Mouse (Mus musculus) hindbrain, embryonic 13.5 days (tissue): ENCODE data around the gene Camkmt. TPM values are rescaled to one million over a fixed set of nuclear protein-coding genes. Genes with fewer than 3 reads are reported as not detected.

ENCODE experiments used
- ATAC-seq: fragments of 200-750 bp; cut with Nextera tagmentation; 2 replicates; pipeline ENCODE4 v1.8.0; 2017; ENCODE audit warnings: moderate TSS enrichment; ENCODE audit not compliant: low FRiP score
- H3K27ac ChIP-seq: fragments of 300-500 bp; sonication (generic); 2 replicates; pipeline ENCODE4 v1.5.1; 2015; ENCODE audit warnings: inconsistent platforms, mild to moderate bottlenecking, moderate library complexity
- H3K27me3 ChIP-seq: fragments of 300-500 bp; sonication (generic); 2 replicates; pipeline ENCODE4 v1.6.1; 2015; ENCODE audit warnings: mild to moderate bottlenecking, inconsistent platforms
- H3K36me3 ChIP-seq: fragments of 300-500 bp; sonication (generic); 2 replicates; pipeline ENCODE4 v1.6.1; 2015; ENCODE audit warnings: mild to moderate bottlenecking, inconsistent platforms
- H3K4me1 ChIP-seq: fragments of 300-500 bp; sonication (generic); replicated peaks from 2 replicates; pipeline ENCODE4 v1.6.1; 2015; ENCODE audit warnings: inconsistent platforms
- H3K4me2 ChIP-seq: fragments of 300-500 bp; sonication (generic); 2 replicates; pipeline ENCODE4 v1.6.1; 2015; ENCODE audit warnings: inconsistent platforms, mild to moderate bottlenecking, moderate library complexity
- H3K4me3 ChIP-seq: fragments of 300-500 bp; sonication (generic); 2 replicates; pipeline ENCODE4 v1.5.1; 2015; ENCODE audit warnings: mild to moderate bottlenecking, inconsistent platforms
- H3K9ac ChIP-seq: fragments of 300-500 bp; sonication (generic); 2 replicates; pipeline ENCODE4 v1.6.1; 2015; ENCODE audit warnings: mild to moderate bottlenecking, inconsistent platforms
- H3K9me3 ChIP-seq: fragments of 300-500 bp; sonication (generic); 2 replicates; pipeline ENCODE4 v1.6.1; 2016; ENCODE audit warnings: inconsistent platforms
- WGBS: fragments of 180-500 bp; shearing (Covaris S2); methylation state at CpG from one replicate; pipeline ENCODE4 v1.1.7; 2015; 5-methylcytosine and 5-hydroxymethylcytosine counted together
- polyA plus RNA-seq: library from polyadenylated mRNA; unstranded; fragments of >200 nt; fragmentation: Nextera tagmentation; extraction: Ambion mirVana; gene quantifications from 2 replicates; pipeline ENCODE4 v1.2.1, GENCODE M21; 2015

The Camkmt gene
- polyA plus RNA-seq, 1 experiment from 2014 or later = 18.3 TPM

DNA sequence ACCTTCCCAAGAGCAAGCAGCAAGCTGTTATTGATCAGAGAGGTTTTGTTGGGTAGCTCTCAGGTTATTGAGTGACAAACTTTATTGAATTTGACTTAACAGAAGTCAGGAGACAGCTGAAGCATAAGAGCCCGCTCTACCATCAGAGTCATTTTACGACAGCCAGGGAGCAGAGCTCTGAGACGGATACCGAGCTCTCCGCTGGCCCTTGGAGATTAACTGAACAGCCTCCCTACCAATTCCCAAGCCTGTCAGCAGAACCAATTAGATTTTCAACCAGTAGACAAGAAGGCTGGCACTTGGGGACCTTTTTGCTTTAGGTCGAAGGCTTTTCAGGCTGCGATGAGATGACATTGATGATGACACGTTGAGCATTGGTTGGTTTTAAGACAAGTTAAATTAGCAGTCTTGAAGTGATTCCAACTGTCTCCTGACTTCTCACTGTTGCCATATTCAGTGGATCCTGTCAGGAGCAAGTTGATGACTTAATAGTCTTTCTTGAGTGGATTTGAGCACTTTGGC, 229.5 kb downstream of the Camkmt start:
- Histone ChIP-seq H3K9ac (no peak overlapping the region), H3K36me3 (no peaks in the 10 kb centered on the region), H3K4me1 (no peaks in the 10 kb centered on the region), H3K4me3 (no peak overlapping the region), H3K4me2 (no peak overlapping the region), H3K27ac (no peak overlapping the region), H3K9me3 (no peaks in the 10 kb centered on the region), H3K27me3 (no peaks in the 10 kb centered on the region)
- WGBS = 72% methylated on average over 8 of the region's 8 CpGs
- ATAC-seq = no peak

DNA sequence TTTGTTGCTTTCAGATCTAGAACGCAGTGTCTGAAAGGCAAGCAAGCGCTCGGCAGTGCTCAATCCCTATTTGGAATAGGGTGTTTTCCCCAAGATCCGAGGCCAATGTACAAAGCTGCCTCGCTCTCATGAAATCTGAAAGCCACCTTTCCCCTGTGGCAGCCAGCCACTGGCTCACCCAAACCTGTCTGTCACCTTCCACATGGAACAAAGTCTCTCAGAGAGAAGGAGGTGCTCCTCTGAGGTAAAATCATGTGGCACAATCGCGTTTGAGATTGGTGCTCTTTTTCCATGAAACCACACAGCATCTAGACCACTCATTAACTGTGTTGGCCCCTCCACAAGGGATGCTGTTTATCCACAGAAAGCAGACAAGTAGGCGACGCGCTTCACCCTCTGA, 238.5 kb downstream of the Camkmt start:
- no peaks in the 10 kb centered on the region for H3K4me1 ChIP-seq
- H3K9ac ChIP-seq = no peak overlapping the region
- ATAC-seq = no peak
- WGBS = 93% methylated on average over 10 of the region's 10 CpGs
- no peaks in the 10 kb centered on the region for H3K9me3 ChIP-seq
- no peaks in the 10 kb centered on the region for H3K36me3 ChIP-seq
- no peak overlapping the region for H3K27ac ChIP-seq
- no peak overlapping the region for H3K4me2 ChIP-seq
- no peak overlapping the region for H3K4me3 ChIP-seq
- 0 out of 2 replicates have a peak, but pooled peaks cover 3% of the 10 kb centered on the region for H3K27me3 ChIP-seq

DNA sequence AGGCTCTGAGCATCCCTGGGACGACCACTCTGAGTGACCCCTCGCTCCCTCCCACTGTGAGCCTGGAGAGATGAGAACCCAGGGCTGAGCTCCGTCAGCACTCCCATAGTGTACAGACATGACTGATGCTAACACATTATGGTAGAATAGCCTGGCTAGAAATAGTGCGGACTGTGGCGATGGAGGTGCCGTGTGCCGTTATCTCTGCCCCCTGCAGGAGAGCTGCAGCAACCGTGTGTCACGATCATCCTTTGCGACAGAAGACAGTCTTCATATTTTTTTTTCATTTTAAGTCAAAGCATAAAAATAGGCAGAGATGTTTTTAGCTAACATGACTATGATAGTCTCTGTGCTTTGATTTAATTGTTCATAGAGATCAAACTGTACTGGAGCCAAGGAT, 245.1 kb downstream of the Camkmt start:
- H3K4me2 ChIP-seq = no peak overlapping the region
- no peak overlapping the region for H3K27ac ChIP-seq
- no peaks in the 10 kb centered on the region for H3K36me3 ChIP-seq
- no peaks in the 10 kb centered on the region for H3K4me1 ChIP-seq
- 75% methylated on average over 10 of the region's 10 CpGs for WGBS
- no peak overlapping the region for H3K4me3 ChIP-seq
- peaks cover 2% of the 10 kb centered on the region; the same call in 1 of the 2 replicates for H3K27me3 ChIP-seq
- H3K9ac ChIP-seq = no peak overlapping the region
- no peak for ATAC-seq
- H3K9me3 ChIP-seq = no peaks in the 10 kb centered on the region

DNA sequence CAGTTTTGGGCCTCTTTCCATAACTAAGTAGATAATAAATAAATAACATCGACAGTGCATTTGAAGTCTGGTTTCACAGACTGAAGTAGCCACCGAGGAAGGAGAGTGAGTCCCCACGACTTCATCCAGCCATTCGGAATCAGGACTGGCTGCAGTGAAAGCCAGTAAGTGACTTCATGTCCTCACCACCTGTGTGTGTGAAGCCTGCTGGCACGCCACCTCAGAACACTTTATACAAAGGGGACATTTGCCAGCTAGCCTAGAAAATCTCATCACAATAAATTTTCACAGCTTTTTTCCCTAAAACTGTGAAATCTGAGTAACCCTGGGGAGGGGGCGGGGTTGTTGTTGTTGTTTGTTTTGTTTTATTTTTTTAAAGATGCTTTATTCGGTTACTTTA, 247.3 kb downstream of the Camkmt start:
- no peak overlapping the region for H3K9ac ChIP-seq
- H3K27ac ChIP-seq = no peak overlapping the region
- H3K27me3 ChIP-seq = peaks cover 2% of the 10 kb centered on the region; the same call in 1 of the 2 replicates
- no peaks in the 10 kb centered on the region for H3K36me3 ChIP-seq
- no peak overlapping the region for H3K4me2 ChIP-seq
- no peak overlapping the region for H3K4me3 ChIP-seq
- peaks cover 7% of the 10 kb centered on the region for H3K4me1 ChIP-seq
- H3K9me3 ChIP-seq = no peaks in the 10 kb centered on the region
- WGBS = 87% methylated on average over 7 of the region's 7 CpGs
- ATAC-seq = no peak

DNA sequence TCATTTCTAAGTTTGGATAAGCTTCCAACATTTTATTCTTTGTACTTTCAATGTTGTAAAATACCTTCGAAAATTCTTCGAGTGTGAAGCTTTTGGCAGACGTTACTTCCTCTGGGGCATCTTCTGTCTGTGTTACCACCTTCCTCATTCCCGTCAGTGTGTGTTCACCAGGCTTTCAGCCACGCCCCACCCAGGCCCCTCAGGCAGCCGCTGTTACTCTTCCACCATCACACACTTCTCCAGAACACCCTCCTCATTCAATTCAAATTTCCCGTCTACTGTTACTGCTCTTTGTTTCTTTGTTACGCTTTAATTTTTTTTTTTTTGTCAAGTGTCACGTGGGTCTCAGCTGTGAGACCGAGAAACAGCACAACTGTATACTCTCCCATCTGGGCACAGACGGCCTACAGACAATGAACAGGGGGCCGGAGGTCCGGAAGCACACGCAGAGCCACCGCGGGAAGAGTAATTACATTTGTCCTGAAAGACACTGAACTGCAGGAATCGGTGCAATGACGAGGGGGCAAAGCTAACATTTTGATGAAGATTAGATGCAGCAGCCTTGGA, 250.9 kb downstream of the Camkmt start:
- H3K4me3 ChIP-seq = peak overlapping the region; percentile 10; the same call in 1 of the 2 replicates
- no peaks in the 10 kb centered on the region for H3K9me3 ChIP-seq
- peak overlapping the region; percentile 42 for H3K4me2 ChIP-seq
- peaks cover 2% of the 10 kb centered on the region; the same call in 1 of the 2 replicates for H3K27me3 ChIP-seq
- no peak for ATAC-seq
- no peak overlapping the region for H3K27ac ChIP-seq
- no peak overlapping the region for H3K9ac ChIP-seq
- 27% methylated on average over 18 of the region's 18 CpGs for WGBS
- H3K4me1 ChIP-seq = peaks cover 7% of the 10 kb centered on the region
- H3K36me3 ChIP-seq = no peaks in the 10 kb centered on the region

DNA sequence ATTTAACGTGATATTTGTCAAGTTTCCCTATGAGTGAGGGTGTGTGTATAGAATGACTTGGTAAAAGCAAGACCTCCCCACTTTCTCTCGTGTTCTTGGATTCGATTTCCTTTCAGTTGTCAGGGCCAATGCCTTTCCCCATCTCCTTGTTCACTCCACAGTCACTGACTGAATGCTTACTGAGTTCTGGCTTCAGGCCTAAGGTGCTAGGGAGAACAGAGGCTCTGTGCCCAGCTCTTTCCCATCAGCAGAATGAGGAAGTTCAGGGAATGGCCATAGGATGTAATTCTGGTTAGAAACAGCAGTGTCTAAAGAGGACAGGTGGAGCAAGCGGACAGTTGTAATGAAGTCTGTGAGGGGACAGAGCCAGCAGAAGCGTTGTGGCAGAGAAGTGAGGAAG, 252.1 kb downstream of the Camkmt start:
- no peak overlapping the region for H3K27ac ChIP-seq
- no peak overlapping the region for H3K4me2 ChIP-seq
- no peak for ATAC-seq
- no peak overlapping the region for H3K4me3 ChIP-seq
- peaks cover 7% of the 10 kb centered on the region for H3K4me1 ChIP-seq
- no peaks in the 10 kb centered on the region for H3K36me3 ChIP-seq
- no peaks in the 10 kb centered on the region for H3K9me3 ChIP-seq
- 93% methylated on average over 5 of the region's 5 CpGs for WGBS
- peaks cover 2% of the 10 kb centered on the region; the same call in 1 of the 2 replicates for H3K27me3 ChIP-seq
- no peak overlapping the region for H3K9ac ChIP-seq

DNA sequence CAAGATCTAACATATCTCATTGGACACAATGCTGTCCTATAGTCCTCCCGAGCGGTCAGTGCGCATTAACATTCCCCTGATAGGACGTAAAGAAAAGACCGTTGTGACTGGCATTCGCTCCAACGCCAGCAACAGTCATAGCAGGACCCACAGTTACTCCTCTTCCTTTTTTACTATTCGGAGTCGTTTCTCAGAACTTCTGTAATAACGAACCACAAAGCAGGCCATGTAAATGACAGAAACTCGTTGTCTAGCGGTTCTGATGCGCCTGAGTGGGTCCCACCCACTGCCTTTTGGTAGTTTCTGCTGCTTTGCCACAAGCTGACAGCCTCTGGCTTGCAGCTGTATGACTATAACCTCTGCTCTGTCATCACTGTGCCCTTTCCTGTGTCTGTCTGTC, 253.1 kb downstream of the Camkmt start:
- H3K9ac ChIP-seq = no peak overlapping the region
- no peak overlapping the region for H3K4me3 ChIP-seq
- no peak overlapping the region for H3K27ac ChIP-seq
- H3K4me2 ChIP-seq = no peak overlapping the region
- no peaks in the 10 kb centered on the region for H3K36me3 ChIP-seq
- peaks cover 7% of the 10 kb centered on the region for H3K4me1 ChIP-seq
- no peak for ATAC-seq
- H3K9me3 ChIP-seq = no peaks in the 10 kb centered on the region
- WGBS = 75% methylated on average over 13 of the region's 13 CpGs
- peaks cover 2% of the 10 kb centered on the region; the same call in 1 of the 2 replicates for H3K27me3 ChIP-seq

DNA sequence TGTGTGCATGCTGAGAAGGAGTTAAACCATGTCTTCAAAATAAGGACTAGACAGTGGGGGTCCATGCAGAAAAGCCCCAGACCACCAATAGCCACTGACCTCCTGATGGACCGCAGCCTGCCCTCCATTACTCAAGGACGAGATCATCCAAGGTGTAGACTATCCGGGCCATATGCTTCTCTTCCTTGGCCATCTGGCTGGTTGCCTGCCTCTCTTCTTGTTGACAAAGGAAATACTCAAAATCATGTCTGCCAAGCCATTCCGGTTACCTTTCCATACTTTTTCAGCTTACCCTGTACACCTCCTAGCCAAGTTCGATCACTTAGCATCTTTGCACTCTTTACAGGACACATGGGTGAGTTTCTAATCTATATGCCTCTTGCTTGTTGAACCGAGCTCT, 256.3 kb downstream of the Camkmt start:
- no peaks in the 10 kb centered on the region for H3K9me3 ChIP-seq
- no peak overlapping the region for H3K4me3 ChIP-seq
- 86% methylated on average over 6 of the region's 6 CpGs for WGBS
- no peaks in the 10 kb centered on the region for H3K27me3 ChIP-seq
- H3K4me1 ChIP-seq = 0 out of 2 replicates have a peak, but pooled peaks cover under 1% of the 10 kb centered on the region
- H3K9ac ChIP-seq = no peak overlapping the region
- ATAC-seq = no peak
- H3K27ac ChIP-seq = no peak overlapping the region
- no peak overlapping the region for H3K4me2 ChIP-seq
- no peaks in the 10 kb centered on the region for H3K36me3 ChIP-seq

DNA sequence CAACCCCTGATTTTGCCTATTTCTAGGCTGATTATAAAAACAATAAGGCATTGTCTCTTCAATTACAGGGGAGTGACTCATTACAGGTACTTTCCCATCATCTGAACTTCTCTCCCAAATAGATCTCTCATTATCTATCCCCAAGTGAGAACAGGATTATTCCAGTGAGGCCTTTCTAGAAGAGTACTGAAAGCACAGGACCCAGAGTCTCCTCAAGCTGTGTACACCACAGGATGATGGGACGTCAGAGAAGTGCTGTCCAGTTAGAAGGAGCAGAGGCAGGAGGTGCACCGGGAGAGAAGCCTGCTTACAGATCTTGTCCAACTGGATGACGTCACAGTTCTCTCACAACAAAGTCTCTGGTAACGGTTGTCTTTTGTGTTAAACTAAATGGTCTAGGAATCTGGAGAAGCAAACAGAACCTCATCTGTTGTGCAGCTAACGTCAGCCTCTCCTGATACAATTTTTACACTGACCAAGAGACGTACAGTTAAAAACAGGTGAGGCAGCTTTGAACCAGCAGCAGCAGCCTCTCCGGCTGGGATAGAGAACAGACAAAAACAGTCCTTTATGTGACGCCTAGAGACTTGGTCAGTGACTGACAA, 259.1 kb downstream of the Camkmt start:
- no peaks in the 10 kb centered on the region for H3K9me3 ChIP-seq
- H3K36me3 ChIP-seq = no peaks in the 10 kb centered on the region
- H3K4me3 ChIP-seq = no peak overlapping the region
- H3K4me1 ChIP-seq = no peaks in the 10 kb centered on the region
- no peak overlapping the region for H3K4me2 ChIP-seq
- H3K9ac ChIP-seq = no peak overlapping the region
- ATAC-seq = no peak
- no peak overlapping the region for H3K27ac ChIP-seq
- WGBS = 70% methylated on average over 8 of the region's 8 CpGs
- no peaks in the 10 kb centered on the region for H3K27me3 ChIP-seq

DNA sequence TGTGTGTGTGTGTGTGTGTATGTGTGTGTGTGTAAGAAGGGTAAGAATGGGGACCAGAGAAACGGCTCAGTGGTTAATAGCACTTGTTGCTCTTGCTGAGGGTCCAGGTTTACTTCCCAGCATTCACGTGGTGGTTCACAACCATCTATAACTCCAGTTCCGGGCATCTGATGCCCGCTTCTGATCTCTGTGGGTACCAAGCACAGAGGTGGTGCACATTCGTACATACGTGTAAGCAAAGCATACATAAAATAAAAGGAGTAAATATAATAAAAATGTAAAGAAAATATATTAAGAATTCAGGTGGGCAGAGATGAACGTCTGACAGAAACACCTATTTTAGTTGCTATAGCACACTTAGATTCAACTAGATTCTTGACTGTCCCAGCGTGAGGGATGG, 260.9 kb downstream of the Camkmt start:
- WGBS = 94% methylated on average over 8 of the region's 8 CpGs
- no peaks in the 10 kb centered on the region for H3K4me1 ChIP-seq
- no peak overlapping the region for H3K4me2 ChIP-seq
- no peak overlapping the region for H3K9ac ChIP-seq
- no peak overlapping the region for H3K27ac ChIP-seq
- H3K9me3 ChIP-seq = no peaks in the 10 kb centered on the region
- no peaks in the 10 kb centered on the region for H3K36me3 ChIP-seq
- no peak for ATAC-seq
- H3K27me3 ChIP-seq = no peaks in the 10 kb centered on the region
- H3K4me3 ChIP-seq = no peak overlapping the region

DNA sequence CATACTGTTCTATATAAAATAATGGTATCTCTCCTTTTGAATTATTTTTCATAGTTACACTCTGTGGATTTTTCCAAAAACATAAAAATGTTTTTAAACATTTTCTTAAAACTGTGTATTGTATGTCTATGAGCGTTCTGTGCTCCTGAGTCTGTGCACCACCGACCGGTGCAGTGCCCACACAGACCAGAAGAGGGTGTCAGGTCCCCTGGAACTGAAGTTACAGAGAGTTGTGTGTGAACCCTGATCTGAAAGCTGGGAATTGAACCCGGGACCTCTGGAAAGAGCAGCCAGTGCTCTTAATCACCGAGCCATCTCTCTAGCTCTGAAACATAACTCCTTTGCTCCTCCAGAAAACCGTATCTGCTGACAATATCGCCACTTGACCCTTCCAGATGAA, 262.4 kb downstream of the Camkmt start:
- no peak for ATAC-seq
- H3K9ac ChIP-seq = no peak overlapping the region
- no peak overlapping the region for H3K4me3 ChIP-seq
- H3K4me1 ChIP-seq = no peaks in the 10 kb centered on the region
- no peaks in the 10 kb centered on the region for H3K27me3 ChIP-seq
- no peaks in the 10 kb centered on the region for H3K9me3 ChIP-seq
- no peak overlapping the region for H3K4me2 ChIP-seq
- 88% methylated on average over 7 of the region's 7 CpGs for WGBS
- no peak overlapping the region for H3K27ac ChIP-seq
- no peaks in the 10 kb centered on the region for H3K36me3 ChIP-seq

DNA sequence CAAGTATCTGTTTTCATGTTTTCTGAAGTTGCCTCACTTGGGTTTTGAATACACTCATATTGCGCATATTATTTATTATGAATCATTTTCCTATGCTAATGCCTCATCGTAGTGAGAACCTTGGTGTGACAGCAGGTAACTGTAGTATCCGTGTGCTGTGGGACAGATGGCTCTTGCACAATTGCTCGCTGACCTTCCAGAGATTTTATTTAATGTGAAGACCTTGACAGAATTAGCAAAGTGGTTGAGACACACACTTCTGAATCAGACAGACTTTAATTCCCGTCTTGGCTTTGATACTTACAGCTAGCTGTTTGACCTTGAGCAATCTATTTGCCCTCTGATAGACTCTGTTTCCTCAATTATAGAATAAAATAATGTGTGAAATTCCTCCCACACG, 262.8 kb downstream of the Camkmt start:
- WGBS = 81% methylated on average over 6 of the region's 6 CpGs
- no peak overlapping the region for H3K9ac ChIP-seq
- H3K4me1 ChIP-seq = no peaks in the 10 kb centered on the region
- ATAC-seq = no peak
- no peak overlapping the region for H3K4me3 ChIP-seq
- no peak overlapping the region for H3K4me2 ChIP-seq
- no peak overlapping the region for H3K27ac ChIP-seq
- H3K36me3 ChIP-seq = no peaks in the 10 kb centered on the region
- H3K9me3 ChIP-seq = no peaks in the 10 kb centered on the region
- no peaks in the 10 kb centered on the region for H3K27me3 ChIP-seq

DNA sequence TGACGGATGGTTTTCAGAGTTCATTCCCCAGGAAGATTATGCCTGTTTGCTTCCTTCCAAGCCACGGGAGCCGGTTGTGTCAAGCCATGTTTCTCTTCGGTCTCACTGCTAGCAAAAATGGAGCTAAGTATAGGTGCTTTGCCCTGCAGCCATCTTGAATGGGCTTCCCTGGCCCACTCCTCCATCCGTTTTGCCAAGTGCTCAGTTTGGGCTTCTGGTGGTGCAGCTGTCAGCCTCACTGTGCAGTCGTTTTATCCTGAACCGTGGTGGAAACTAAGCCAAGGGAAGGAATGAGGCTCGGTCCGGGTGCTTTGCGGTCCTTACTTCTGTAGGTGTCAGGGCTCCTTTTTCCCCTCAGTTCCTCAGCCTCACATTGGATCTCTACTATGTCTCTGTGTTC, 263.3 kb downstream of the Camkmt start:
- Histone ChIP-seq H3K4me1 (no peaks in the 10 kb centered on the region), H3K27ac (no peak overlapping the region), H3K4me3 (no peak overlapping the region), H3K27me3 (no peaks in the 10 kb centered on the region), H3K9ac (no peak overlapping the region), H3K4me2 (no peak overlapping the region), H3K36me3 (no peaks in the 10 kb centered on the region), H3K9me3 (no peaks in the 10 kb centered on the region)
- WGBS = 82% methylated on average over 10 of the region's 10 CpGs
- no peak for ATAC-seq
